Mouse (Mus musculus): ENCODE results near the gene Incenp.
"Not testable (repeated sequence)": the region's sequence is repeated elsewhere in the genome, so short reads cannot be mapped to it uniquely, and the experiment has no call there.

Gene Incenp

DNA sequence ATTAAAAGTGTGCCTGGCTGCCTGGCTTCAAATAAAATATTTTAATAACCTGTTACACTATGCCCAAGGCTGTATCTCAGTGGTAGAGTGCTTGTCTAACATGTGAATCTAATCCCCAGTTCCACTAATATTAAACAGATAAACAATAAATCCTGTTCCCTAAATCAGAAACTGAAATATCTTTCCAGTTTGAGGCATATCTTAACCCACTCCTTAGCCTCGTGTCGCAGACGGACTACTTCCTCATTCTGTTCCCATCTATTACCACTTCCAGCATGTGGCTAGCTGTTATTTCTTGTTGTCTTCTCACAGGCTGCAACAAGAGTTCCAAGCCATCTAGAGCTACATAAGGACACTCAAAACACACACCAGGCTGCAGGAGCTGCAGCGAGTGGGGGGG, 18.4 kb upstream of the Incenp start:
- DNase-seq: no peak

DNA sequence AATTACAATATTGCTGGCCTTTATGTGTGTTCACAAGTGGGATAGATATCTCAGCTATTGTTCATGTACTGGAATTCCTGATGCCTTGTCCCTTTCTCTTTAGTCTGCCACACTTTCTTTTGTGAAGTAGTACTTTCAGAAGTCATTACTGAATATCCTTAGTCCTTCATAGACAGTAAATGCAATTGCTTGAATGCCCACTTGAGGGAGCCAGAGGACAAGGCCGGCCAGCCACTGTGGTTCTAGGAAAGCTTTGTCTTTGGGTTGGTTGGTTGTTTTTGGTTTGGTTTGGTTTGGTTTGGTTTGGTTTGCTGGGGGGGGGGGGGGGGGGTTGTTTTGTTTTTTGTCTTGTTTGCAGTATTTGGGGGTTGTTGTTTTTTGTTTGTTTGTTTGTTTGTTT, 16.6 kb upstream of the Incenp start:
- DNase-seq: peak; percentile 90

DNA sequence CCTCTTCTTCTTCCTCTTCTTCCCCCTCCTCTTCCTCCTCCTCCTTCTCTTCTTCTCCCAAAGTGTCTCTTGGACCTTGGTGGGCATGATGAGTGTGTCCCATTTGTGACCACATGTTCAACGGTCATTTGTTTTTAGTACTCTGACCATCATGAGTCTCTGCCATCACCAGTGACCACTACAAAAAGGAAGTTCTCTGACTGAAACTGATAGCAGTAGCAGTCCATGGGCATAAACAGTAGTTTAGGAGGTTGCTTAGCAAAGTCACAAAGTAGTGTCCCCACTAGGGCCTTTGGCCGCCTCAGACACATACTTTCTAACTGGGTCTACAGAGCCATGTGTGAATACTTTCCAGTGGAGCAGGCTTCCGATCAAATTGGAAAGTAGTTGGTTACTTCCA, 15.0 kb upstream of the Incenp start:
- no peak for DNase-seq

DNA sequence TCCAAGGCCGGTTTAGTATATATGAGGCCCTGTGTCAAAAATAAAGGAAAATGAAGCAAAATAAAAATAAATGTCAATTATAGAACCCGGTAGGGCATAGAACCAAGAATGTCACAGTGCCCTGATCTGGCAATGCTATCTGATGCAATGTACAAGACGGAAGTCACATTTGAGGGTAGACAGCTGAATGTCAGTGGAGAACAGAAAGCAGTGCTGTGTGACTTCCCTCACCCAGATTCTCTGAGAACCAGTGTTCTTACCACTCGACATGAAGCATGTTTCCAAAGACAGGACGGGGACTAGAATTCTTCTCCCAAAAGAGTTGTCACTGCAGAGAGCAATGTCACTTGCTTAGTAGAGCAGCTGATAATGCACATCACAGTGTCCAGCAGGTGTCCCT, 14.4 kb upstream of the Incenp start:
- DNase-seq: no peak

- DNase-seq: peak; percentile 77
Measured at GRCm38 (mm10) chr19:9911314-9911754, 12.0 kb upstream of the Incenp start.

DNA sequence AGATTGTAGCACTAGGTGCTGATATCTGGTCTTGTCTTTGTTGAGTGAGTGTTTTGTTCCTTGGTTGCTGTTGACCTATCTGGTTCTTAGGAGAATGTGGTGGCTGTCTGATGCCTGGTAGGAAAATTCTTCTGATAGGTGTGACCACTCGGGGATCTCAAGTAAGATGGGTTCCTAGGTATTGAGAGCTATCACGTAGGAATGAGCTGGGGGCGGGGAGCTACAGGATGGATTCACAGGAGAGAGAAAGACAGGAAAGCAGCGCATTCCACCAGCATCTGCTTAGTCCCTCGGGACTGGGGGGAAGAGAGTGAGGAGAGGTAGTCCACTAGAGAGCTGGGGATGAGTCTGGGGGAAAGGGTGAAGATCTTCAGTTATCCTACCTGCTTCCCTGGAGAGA, 10.0 kb upstream of the Incenp start:
- no peak for DNase-seq

DNA sequence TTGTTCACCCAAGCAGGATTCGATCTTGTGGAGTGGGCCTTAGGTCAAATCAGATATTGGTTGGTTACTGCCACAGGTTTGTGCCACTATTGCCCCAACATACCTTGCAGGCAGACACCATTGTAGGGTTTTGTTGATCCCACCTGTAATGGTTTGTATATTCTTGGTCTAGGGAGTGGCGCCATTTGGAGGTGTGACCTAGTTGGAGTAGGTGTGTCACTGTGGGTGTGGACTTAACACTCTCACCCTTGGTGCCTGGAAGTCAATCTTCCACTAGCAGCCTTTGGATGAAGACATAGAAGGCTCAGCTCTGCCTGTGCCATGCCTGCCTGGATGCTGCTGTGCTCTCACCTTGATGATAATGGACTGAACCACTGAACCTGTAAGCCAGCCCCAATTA, 1.3 kb upstream of the Incenp start:
- not testable (repeated sequence) for DNase-seq

DNA sequence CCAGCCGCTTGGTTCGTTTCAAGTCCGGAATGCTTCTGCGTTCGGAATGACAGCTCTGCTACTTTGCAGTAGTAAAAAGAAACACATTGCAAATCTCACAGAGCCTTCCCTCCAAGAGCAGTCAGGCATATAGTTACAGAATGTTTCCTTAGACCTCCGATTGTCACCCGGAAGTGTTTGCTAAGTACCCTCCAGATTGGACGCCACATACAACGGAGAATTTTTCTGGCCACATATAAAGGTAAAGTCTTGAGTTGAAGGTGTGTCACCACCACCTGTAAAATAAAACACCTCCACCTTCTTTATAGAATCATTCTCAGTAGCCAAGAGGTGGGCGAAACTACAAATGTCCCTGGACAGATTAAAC, 412 bp upstream of the Incenp start:
- DNase-seq: no peak

DNA sequence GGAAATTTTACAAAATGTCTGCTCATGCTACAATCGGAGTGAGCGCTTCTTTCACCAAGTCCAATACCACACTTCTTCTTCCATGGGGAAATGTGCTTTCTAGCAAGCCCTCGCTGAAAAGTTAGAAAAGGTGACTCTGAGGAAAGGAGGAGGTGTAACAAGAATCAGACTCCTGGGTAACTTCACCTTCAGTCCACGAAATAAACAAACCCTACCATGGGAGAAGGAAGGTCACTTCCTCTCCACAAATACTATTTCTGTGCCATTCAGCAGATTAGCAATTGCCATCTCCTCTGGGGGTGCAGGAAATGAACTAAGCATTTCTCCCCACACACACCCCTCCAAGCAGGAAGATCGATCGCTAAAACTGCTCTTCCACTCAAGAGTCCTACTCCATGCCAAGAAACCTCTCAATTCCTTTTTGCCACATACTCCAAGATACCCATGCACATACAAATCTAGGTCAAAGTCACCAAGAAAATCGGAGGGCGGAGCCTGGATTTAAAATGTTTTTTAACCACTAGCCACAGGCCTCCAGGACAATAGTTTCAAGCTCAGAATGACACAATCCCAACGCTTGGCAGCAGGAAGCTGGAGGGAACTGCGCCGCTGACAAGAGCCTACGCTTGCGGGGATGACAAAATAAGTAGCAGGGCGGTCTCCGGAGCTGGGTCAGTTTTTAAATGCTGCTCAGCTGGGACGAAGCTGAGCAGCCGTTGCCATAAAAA, 848 bp downstream of the Incenp start:
- DNase-seq: peak; percentile 30

- no peak for DNase-seq
Measured at GRCm38 (mm10) chr19:9896067-9896466, 3.3 kb downstream of the Incenp start.

GRCm38 (mm10) chr19:9886771-9887170, 12.6 kb downstream of the Incenp start:
- DNase-seq: no peak

DNA sequence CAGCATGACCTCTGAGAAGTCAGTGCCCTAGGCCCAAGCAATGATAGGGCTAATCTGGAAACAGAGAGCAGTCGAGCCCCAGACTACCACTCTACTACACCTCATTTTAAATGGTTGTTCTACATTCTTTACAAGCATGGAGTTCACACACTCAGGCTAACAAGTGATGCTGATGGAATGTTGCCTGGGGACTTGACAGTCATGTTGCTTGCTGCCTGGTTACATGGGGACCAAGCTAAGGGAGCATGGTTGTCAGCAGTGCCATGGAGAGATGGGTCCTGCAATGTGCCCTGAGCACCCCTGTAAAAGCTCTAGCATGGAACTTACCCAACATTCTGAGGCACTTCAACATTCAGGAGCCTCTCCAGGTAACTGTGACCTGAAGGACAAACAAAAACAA, 13.0 kb downstream of the Incenp start:
- no peak for DNase-seq

- no peak for DNase-seq
Measured at GRCm38 (mm10) chr19:9878186-9878835, 21.0 kb downstream of the Incenp start.

DNA sequence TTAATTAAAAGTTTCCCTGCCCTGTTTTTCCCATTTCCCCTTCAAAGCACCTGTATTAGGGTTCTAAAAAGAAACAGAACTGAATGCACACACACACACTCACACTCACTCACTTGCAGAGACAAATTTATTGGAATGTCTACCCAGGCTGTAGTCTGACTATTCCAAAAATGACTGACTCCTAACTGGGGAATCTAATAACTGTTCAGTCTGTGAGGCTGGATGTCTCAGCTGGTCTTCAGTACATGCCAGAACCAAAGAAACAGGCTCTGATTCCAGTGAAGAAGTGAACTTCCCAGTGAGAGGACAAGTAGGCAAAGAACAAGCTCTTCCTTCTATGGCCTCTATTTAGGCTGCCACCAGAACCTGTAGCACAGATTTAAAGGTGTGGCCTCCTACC, 33.9 kb downstream of the Incenp start:
- DNase-seq: no peak

- DNase-seq: no peak
Measured at GRCm38 (mm10) chr19:9864856-9865255, 34.5 kb downstream of the Incenp start.

GRCm38 (mm10) chr19:9860821-9861220, 38.5 kb downstream of the Incenp start:
- DNase-seq: not testable (repeated sequence)

DNA sequence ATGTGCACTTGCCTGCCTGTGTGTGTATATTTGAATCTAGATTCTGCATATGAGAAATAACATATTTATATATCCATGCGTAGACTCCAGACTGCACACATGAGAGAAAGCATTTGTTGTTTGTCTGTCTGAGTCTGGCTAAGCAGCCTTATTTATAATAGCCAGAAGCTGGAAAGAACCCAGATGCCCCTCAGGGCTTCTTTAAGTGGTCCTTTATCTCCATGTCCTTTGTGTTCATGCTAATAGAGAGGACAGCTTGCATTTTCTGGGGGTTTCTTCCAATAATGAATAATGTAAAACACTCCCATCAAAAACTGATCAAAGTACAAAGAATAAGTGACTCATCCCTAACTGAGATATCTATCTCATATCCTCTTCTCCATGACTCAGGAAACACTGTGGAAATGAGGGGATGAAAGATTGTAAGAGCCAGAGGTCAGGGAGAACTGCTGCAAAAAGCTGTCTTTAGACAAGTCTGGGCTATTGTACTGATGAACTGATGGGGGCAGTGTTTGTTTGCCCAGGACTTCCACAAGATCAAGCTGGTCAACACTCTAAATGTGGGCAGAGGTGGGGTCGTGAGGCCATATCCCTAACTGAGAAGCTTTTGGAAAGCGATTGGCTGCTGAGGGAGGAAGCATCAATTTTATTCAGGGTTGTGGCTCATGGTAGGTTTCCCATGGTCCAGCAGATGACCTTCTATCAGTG, 49.8 kb downstream of the Incenp start:
- not testable (repeated sequence) for DNase-seq

- DNase-seq: no peak
Measured at GRCm38 (mm10) chr19:9847262-9847661, 52.1 kb downstream of the Incenp start, which contains the start of gene Scgb2a2. Scgb2a2 (plus strand) TSS chr19:9847562.

DNA sequence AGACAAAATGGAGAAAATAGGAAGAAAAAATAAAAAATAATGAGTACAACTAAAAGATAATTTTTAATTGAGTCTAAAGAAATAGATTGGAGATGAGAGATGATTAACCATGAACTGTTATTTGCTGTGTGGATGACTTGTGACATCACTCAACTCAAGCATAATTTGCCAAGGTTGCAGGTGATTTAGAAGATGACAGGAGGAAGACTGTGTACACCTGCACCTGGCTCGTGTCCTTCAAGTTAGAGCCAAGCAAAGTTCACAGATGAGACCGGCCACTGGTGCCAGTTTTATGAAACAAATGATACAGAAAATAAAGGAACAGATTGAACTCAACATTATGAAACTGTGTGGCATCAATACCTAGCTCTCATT, 62.0 kb downstream of the Incenp start:
- no peak for DNase-seq

DNA sequence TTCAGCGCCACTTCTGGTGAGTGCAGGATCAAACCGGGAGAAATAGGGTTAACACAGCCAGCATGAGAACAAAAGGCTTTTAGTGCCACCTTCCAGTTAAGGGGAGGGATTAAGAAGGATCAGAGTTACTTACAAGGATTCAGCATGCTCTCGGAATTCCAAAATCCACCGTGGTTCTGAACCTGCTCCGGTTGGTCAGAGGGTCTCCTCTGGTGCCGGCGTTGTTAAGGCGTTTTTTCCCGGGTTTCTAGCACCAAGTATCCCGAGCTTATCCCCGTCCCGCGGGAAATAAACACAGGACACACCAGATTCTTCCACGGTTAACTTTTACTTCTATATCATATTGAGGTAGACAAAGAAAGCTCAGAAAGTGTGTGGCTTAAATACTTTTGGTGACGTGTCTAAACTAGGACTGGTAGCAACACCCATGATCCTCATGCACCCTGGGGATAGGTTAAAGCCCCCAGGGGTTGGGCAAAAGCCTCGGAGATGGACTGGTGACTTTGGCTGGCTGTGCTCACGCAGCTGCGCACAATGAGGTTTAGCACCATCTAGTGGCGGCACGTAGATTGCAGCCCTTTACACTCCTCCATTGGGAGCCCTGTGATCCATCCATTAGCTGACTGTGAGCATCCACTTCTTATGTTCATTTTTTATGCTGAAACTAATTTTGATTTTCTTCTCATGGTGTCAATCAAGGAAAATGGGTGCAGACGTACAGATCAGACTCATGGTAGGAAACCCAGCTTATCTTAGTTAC, 62.6 kb downstream of the Incenp start:
- peak; percentile 69 for DNase-seq

Data from lung, postnatal 10 days (tissue).